Mouse (Mus musculus) CH12.LX (cell line): ENCODE results near the gene Wdr75. TPM values are rescaled to one million over a fixed set of nuclear protein-coding genes. Genes with fewer than 3 reads are reported as not detected.

ENCODE experiments used
- DNase-seq: peaks from one replicate; pipeline ENCODE4 v3.0.0-alpha.2; 2013; ENCODE audit errors: extremely low read depth
- H3K27ac ChIP-seq: 2 replicates; pipeline ENCODE4 v1.5.1; 2012; ENCODE audit warnings: low read depth, mild to moderate bottlenecking, control low read depth, moderate library complexity; ENCODE audit not compliant: insufficient read depth
- H3K27me3 ChIP-seq: replicated peaks from 2 replicates; pipeline ENCODE3; 2012; ENCODE audit warnings: inconsistent platforms
- H3K36me3 ChIP-seq, 2 experiments: replicated peaks in 1 of 2; 2 replicates each; pipeline versions ENCODE3 to v1.6.1; 2012; ENCODE audit warnings: inconsistent platforms in 1 of 2, low read length in 1 of 2, mild to moderate bottlenecking in 1 of 2, mixed read lengths in 1 of 2, moderate library complexity in 1 of 2; ENCODE audit not compliant: control insufficient read depth in 1 of 2, insufficient read depth in 1 of 2
- H3K4me1 ChIP-seq, 2 experiments: 2 replicates each; pipeline ENCODE4 v1.6.1; 2012; ENCODE audit warnings: inconsistent platforms in 1 of 2, moderate library complexity in 1 of 2; ENCODE audit not compliant: insufficient read depth in 2 of 2, control insufficient read depth in 1 of 2
- H3K4me2 ChIP-seq: 2 replicates; pipeline ENCODE4 v1.6.1; 2012; ENCODE audit warnings: low read depth, mild to moderate bottlenecking, control low read depth; ENCODE audit not compliant: poor library complexity, insufficient read depth, severe bottlenecking
- H3K4me3 ChIP-seq, 3 experiments: fragments of 150-350 bp in 1 of 3; sonication (generic) in 1 of 3; replicated peaks in 1 of 3; 2 replicates each; pipeline versions ENCODE3 to v1.5.1; 2011 to 2012; ENCODE audit warnings: low read depth in 2 of 3, low read length in 2 of 3, mild to moderate bottlenecking in 2 of 3, moderate library complexity in 2 of 3, control low read depth in 1 of 3, improper control_type of control experiment in 1 of 3, inconsistent platforms in 1 of 3, mixed read lengths in 1 of 3; ENCODE audit not compliant: poor library complexity in 1 of 3
- H3K79me2 ChIP-seq: replicated peaks from 2 replicates; pipeline ENCODE4 v1.6.1; 2012; ENCODE audit warnings: mild to moderate bottlenecking, moderate library complexity; ENCODE audit not compliant: control insufficient read depth, poor library complexity, insufficient read depth, severe bottlenecking; ENCODE audit errors: extremely low read depth
- H3K9ac ChIP-seq: 2 replicates; pipeline ENCODE4 v1.6.1; 2012; ENCODE audit warnings: low read depth, mild to moderate bottlenecking, control low read depth, moderate library complexity; ENCODE audit not compliant: insufficient read depth
- H3K9me3 ChIP-seq: replicated peaks from 2 replicates; pipeline ENCODE3; 2012; ENCODE audit warnings: low read length, inconsistent platforms, mixed read lengths
- CTCF ChIP-seq, 2 experiments: IDR thresholded peaks in 1 of 2; conservative IDR thresholded peaks in 1 of 2; 2 replicates each; pipeline ENCODE4 v1.5.1; 2011 to 2012; ENCODE audit warnings: low read depth in 2 of 2, low read length in 2 of 2, improper control_type of control experiment in 1 of 2, inconsistent platforms in 1 of 2, mild to moderate bottlenecking in 1 of 2, moderate library complexity in 1 of 2
- ELF1 ChIP-seq: IDR thresholded peaks from 2 replicates; pipeline ENCODE4 v1.6.1; 2014; ENCODE audit warnings: low read depth, mild to moderate bottlenecking, inconsistent platforms, low read length, improper control_type of control experiment
- EP300 ChIP-seq: IDR thresholded peaks from 2 replicates; pipeline ENCODE4 v1.6.1; 2011; ENCODE audit warnings: low read length, improper control_type of control experiment
- ETS1 ChIP-seq: conservative IDR thresholded peaks from 2 replicates; pipeline ENCODE4 v1.6.1; 2012; ENCODE audit warnings: low read depth, mild to moderate bottlenecking, inconsistent platforms, low read length, improper control_type of control experiment, moderate library complexity
- GABPA ChIP-seq: IDR thresholded peaks from 2 replicates; pipeline ENCODE4 v1.6.1; 2012; ENCODE audit warnings: low read depth, low read length, improper control_type of control experiment, inconsistent platforms; ENCODE audit not compliant: insufficient replicate concordance
- JUN ChIP-seq: IDR thresholded peaks from 2 replicates; pipeline ENCODE4 v1.6.1; 2011; ENCODE audit warnings: low read depth, mild to moderate bottlenecking, low read length, improper control_type of control experiment, moderate library complexity; ENCODE audit not compliant: insufficient read depth
- JUND ChIP-seq: conservative IDR thresholded peaks from 2 replicates; pipeline ENCODE4 v1.6.1; 2011; ENCODE audit warnings: low read depth, low read length, improper control_type of control experiment
- MAFK ChIP-seq: IDR thresholded peaks from 2 replicates; pipeline ENCODE4 v1.6.1; 2011; ENCODE audit warnings: low read length, improper control_type of control experiment; ENCODE audit not compliant: insufficient replicate concordance
- MEF2A ChIP-seq: IDR thresholded peaks from 2 replicates; pipeline ENCODE4 v1.6.1; 2014; ENCODE audit warnings: low read depth, mild to moderate bottlenecking, inconsistent platforms, low read length, improper control_type of control experiment, borderline replicate concordance
- MXI1 ChIP-seq: IDR thresholded peaks from 2 replicates; pipeline ENCODE4 v1.6.1; 2011; ENCODE audit warnings: mild to moderate bottlenecking, low read depth, low read length, improper control_type of control experiment
- NELFE ChIP-seq: IDR thresholded peaks from 2 replicates; pipeline ENCODE4 v1.6.1; 2011; ENCODE audit warnings: low read depth, low read length, improper control_type of control experiment
- NRF1 ChIP-seq: IDR thresholded peaks from 2 replicates; pipeline ENCODE4 v1.6.1; 2014; ENCODE audit warnings: low read depth, mild to moderate bottlenecking, inconsistent platforms, low read length, improper control_type of control experiment, moderate library complexity
- PAX5 ChIP-seq: IDR thresholded peaks from 2 replicates; pipeline ENCODE4 v1.6.1; 2012; ENCODE audit warnings: low read length, inconsistent platforms, mixed read lengths
- RAD21 ChIP-seq: IDR thresholded peaks from 2 replicates; pipeline ENCODE4 v1.6.1; 2011; ENCODE audit warnings: low read depth, mild to moderate bottlenecking, low read length, improper control_type of control experiment, moderate library complexity
- RCOR1 ChIP-seq: conservative IDR thresholded peaks from 2 replicates; pipeline ENCODE4 v1.6.1; 2012; ENCODE audit warnings: low read depth, mild to moderate bottlenecking, inconsistent platforms, low read length, improper control_type of control experiment
- SMC3 ChIP-seq: IDR thresholded peaks from 2 replicates; pipeline ENCODE4 v1.6.1; 2011; ENCODE audit warnings: low read depth, low read length, improper control_type of control experiment
- TBP ChIP-seq: conservative IDR thresholded peaks from 2 replicates; pipeline ENCODE4 v1.6.1; 2011; ENCODE audit warnings: low read depth, low read length, improper control_type of control experiment
- UBTF ChIP-seq: IDR thresholded peaks from 2 replicates; pipeline ENCODE4 v1.6.1; 2012; ENCODE audit warnings: low read depth, mild to moderate bottlenecking, inconsistent platforms, low read length, improper control_type of control experiment, moderate library complexity
- USF1 ChIP-seq: IDR thresholded peaks from 2 replicates; pipeline ENCODE4 v1.6.1; 2014; ENCODE audit warnings: low read depth, mild to moderate bottlenecking, inconsistent platforms, low read length, improper control_type of control experiment
- USF2 ChIP-seq: conservative IDR thresholded peaks from 2 replicates; pipeline ENCODE4 v1.6.1; 2011; ENCODE audit warnings: low read depth, low read length, improper control_type of control experiment
- ZKSCAN1 ChIP-seq: IDR thresholded peaks from 2 replicates; pipeline ENCODE4 v1.6.1; 2012; ENCODE audit warnings: low read depth, inconsistent platforms, low read length, improper control_type of control experiment, borderline replicate concordance
- ZMIZ1 ChIP-seq: IDR thresholded peaks from 2 replicates; pipeline ENCODE4 v1.6.1; 2012; ENCODE audit warnings: low read depth, mild to moderate bottlenecking, inconsistent platforms, low read length, improper control_type of control experiment
- ZNF384 ChIP-seq: IDR thresholded peaks from 2 replicates; pipeline ENCODE4 v1.6.1; 2012; ENCODE audit warnings: low read depth, low read length, improper control_type of control experiment, inconsistent platforms
- dilution Hi-C: fragments of 300-500 bp; cut with MboI; formaldehyde crosslinking; loops from 2 replicates; pipeline ENCODE4 v1.14.3; 2020; ENCODE audit warnings: low sequenced_read_pairs; ENCODE audit not compliant: extremely low pct_unique_long_range_greater_than_20kb, extremely low pct_ligation_motif_present
- in situ Hi-C: fragments of 300-500 bp; cut with MboI; formaldehyde crosslinking; loops from 3 replicates; pipeline ENCODE4 v1.14.3; 2019; ENCODE audit warnings: low sequenced_read_pairs, low pct_ligation_motif_present, low pct_unique_long_range_greater_than_20kb, mixed read lengths
- polyA plus RNA-seq: library from polyadenylated mRNA; unstranded; fragments of >175 nt; gene quantifications from 2 replicates; pipeline ENCODE4 v1.2.1, GENCODE M21; 2012; ENCODE audit warnings: low read depth; ENCODE audit not compliant: insufficient read length
- total RNA-seq, 2 experiments: library from RNA; depleted of rRNA; stranded (reverse); fragments of 300-350 nt in 1 of 2; fragments of >200 nt in 1 of 2; gene quantifications; 2 replicates each; pipeline ENCODE4 v1.2.3; 2012 to 2014

Wdr75 gene
- total and polyA plus RNA-seq, 3 experiments: 127 to 236 (median 204) TPM

DNA sequence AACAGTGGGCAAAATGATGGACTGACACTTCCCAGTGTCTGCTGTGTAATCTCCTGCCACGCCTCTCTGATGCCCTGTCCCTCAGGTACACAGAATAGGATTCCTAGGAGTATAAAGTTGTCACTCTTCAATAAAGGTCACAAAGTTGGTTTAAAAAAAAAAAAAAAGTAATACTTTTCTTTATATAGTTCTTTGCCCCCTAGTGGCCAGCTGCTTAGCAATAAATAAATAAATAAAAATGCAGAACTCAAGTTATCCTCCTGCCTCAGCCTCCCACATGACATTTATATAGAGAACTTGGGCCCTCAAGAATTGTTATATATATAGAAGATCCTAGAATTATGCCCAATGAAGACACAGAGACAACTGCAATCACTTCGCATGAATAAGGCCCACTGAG lies 24.9 kb upstream of the Wdr75 start:
- H3K36me3 ChIP-seq: no peaks in the 10 kb centered on the region
- no peak for DNase-seq
- H3K4me1 ChIP-seq: no peaks in the 10 kb centered on the region; a peak in 1 of 4 replicates
- H3K4me2 ChIP-seq: no peak overlapping the region
- H3K4me3 ChIP-seq: no peak overlapping the region
- no peaks in the 10 kb centered on the region for H3K9me3 ChIP-seq
- dilution Hi-C loops (no loop called here), in situ Hi-C loops (loop anchor here (25.0 kb wide), 1 partner anchor 1033 kb away; no protein-coding TSS in a partner anchor)
- no peak overlapping the region for H3K9ac ChIP-seq
- no peaks in the 10 kb centered on the region for H3K79me2 ChIP-seq
- no peak overlapping the region for H3K27ac ChIP-seq
- TF ChIP-seq NELFE: no peak
- TF ChIP-seq ETS1: no peak
- peak; percentile 78 for TF ChIP-seq ZNF384
- TF ChIP-seq USF1: no peak
- peak in 1 of 2 experiments; percentile 23; a peak in 1 of 4 replicates for TF ChIP-seq CTCF (conservative IDR thresholded peaks at IDR 0.05 in 1 of 2, IDR thresholded peaks at IDR 0.05 in 1 of 2; ENCODE audit: low read depth in 2 of 2, low read length in 2 of 2)
- TF ChIP-seq RCOR1: no peak
- no peak for TF ChIP-seq PAX5
- H3K27me3 ChIP-seq: no peaks in the 10 kb centered on the region

DNA sequence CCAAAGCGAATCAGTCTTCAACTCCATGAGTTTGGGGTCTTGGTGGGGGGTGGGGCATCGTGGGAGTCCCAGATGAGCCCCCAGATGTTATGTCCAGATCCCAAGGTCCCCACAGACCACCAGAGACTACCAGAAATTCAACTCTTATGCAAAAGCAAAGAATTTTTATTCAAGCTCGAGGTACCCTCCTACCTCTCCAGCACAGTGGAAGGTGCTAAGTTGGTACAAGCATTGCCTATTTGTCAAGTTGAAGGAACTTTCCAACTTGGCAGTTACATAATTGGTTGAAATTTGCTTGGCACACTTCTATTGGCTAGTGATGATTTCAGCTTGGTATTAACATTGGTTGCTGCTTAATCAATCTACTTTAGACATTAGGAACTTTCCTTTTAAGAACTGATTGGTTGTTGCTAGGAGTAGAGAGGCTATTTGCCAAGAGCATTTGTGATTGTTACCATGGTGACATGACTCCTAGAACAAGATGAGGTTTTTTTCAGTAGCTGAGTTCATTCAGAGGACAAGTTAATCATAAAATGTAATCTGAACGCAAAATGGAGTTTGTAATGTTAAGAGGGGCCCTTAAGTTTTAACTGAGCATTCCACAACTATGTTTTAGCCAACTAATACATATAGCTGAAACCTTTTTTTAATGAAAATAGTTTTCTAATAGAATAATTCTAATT lies 14.2 kb upstream of the Wdr75 start:
- Histone ChIP-seq H3K4me1 (no peaks in the 10 kb centered on the region), H3K4me3 (no peak overlapping the region), H3K4me2 (no peak overlapping the region), H3K27me3 (no peaks in the 10 kb centered on the region), H3K36me3 (no peaks in the 10 kb centered on the region), H3K9me3 (no peaks in the 10 kb centered on the region), H3K27ac (no peak overlapping the region)
- no peak for DNase-seq
- in situ Hi-C loops: no loop called here
- TF ChIP-seq GABPA (no peak), NRF1 (no peak), ZKSCAN1 (no peak), MAFK (no peak), ZNF384 (no peak), RAD21 (no peak)
- TF ChIP-seq, all 38 proteins: peak for 0
- dilution Hi-C loops: no loop called here
- Histone ChIP-seq H3K79me2 (no peaks in the 10 kb centered on the region), H3K9ac (no peak overlapping the region)

DNA sequence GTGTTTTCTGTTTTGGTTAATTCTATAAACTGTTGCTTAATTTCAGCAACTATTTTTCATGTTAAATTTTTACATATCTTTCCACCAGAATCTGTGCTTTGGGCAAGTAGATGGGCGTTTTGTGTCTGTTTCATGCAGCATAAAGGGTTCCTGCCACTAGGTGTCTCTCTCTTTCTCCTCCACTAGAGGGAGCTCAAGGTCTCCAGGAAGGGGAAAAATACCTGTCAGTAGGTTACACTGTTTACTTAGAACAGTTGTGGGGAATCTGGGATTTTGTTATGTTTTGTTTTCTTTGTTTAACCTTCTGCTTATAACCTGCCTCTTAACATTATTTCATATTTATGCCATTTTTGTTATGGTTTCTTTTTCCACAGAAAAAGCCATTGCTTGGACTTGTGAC lies 21.9 kb downstream of the Wdr75 start:
- Histone ChIP-seq H3K36me3 (peaks cover 56 to 94% of the 10 kb centered on the region in 2 experiments), H3K4me2 (no peak overlapping the region), H3K9ac (no peak overlapping the region), H3K4me3 (no peak overlapping the region), H3K9me3 (no peaks in the 10 kb centered on the region), H3K79me2 (no peaks in the 10 kb centered on the region), H3K27me3 (no peaks in the 10 kb centered on the region), H3K27ac (no peak overlapping the region), H3K4me1 (peaks cover 0 to 13% of the 10 kb centered on the region in 2 experiments; a peak in 2 of 4 replicates)
- dilution Hi-C loops (no loop called here), in situ Hi-C loops (no loop called here)
- TF ChIP-seq PAX5: no peak
- no peak for TF ChIP-seq USF2
- TF ChIP-seq GABPA: no peak
- no peak for TF ChIP-seq MXI1
- TF ChIP-seq ZNF384: no peak
- no peak for TF ChIP-seq MEF2A
- peak; percentile 48 for TF ChIP-seq RAD21
- no peak for TF ChIP-seq MAFK
- no peak for TF ChIP-seq EP300
- TF ChIP-seq ZMIZ1: no peak
- TF ChIP-seq UBTF: no peak
- no peak for TF ChIP-seq ELF1
- TF ChIP-seq SMC3: peak; percentile 40
- no peak for TF ChIP-seq TBP
- TF ChIP-seq CTCF (conservative IDR thresholded peaks at IDR 0.05 in 1 of 2, IDR thresholded peaks at IDR 0.05 in 1 of 2; ENCODE audit: low read depth in 2 of 2, low read length in 2 of 2): peak; percentile 88 to 96
- no peak for TF ChIP-seq JUN
- no peak for TF ChIP-seq JUND
- TF ChIP-seq USF1: no peak
- peak; percentile 63 for DNase-seq
